Mouse (Mus musculus): ENCODE results near the gene Vps26b.
A peak's percentile ranks its signal among the peaks of the same experiment; 100 is the strongest.

Gene Vps26b

GRCm38 (mm10) chr9:26993118-26993517 lies 36.7 kb downstream of the Vps26b start:
- peak; percentile 26 for DNase-seq

- DNase-seq = no peak
Measured at GRCm38 (mm10) chr9:26990181-26990580, 39.7 kb downstream of the Vps26b start.

DNA sequence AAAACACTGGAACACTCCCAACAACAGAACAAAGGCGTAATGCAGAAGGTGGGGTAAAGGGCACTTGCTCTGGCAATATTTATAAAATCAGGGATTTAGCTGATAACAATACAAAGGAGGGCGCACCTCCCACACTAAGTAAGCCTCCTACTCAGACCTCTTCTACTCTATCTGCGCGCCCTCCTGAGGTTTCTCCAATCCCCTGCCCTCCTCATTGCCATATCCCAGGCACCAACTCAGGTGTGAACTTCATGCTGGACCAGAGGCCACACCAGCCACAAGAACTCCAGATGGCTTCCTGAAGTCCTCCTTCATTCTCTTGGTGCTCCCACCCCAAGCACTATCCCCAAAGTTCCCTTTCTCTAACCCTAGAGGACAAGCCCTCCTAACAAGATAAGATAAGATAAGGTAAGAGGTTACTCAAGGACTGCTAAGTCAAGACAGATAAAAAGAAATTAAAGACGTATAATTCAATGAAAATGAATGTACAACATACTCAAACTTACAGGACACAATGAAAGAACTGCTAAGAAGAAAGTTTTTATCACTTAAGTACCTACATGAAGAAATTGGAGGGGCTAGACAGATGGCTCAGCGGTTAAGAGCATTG lies 44.1 kb downstream of the Vps26b start:
- DNase-seq = no peak

DNA sequence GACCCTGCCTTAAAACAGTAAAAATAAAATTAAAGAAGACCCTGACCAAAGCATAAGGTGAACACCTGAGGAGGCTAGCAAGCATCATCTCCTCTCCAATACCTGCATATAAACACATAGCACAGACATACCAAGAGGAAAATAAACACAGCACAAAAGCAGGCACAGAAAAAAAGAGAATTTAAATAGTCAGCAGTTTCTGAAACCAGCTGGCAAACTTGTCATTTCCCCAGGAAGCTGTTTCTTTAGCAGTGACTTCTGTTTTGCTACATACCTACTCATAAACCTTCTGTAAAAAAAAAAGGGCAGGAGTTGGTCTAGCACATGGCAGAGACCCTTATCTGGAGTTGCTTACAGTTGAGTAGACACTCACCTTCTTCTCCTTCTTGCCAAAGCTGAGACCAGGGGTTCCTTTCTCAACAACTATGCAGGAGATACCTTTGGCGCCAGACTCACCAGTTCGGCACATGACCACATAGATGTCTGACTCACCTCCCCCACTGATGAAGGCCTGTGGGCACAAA lies 44.7 kb downstream of the Vps26b start:
- DNase-seq = no peak

DNA sequence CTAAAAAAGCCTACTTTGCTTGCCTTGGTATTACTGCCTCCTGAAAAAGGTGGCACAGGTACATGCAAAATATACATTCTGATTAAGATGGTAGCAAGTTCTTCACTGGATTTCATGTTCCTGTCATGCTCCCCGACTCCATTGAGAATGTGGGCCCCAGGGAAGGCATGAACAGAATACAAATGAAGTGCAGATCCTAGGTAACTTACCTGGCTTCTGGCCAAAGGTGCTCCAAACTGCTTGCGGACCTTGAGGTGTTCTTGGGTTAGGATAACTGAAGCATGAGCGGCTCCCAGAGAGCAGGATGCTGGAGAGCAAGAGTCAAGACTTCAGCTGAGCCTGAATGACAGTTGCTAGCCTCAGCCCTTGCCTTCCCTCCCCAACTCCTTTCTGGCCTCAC lies 51.1 kb downstream of the Vps26b start:
- no peak for DNase-seq

DNA sequence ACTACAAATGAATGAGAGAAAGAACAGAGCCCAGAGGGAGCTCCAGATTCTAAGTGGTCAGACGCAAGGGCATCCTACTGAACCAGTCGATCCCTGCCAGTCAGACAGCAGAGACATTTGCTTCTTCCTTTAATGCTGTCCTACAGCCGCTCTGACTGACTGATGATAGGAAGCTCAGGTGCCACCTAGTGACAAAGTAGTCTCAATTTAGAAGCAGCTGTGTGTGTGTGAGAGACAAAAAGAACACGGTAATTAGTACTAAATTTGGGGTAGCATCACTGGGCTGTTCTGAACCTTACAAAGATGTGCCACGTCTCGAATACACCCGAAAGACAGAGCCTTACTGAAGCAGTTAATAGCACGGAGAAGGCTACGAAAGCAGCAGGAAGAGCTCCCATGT lies 52.1 kb downstream of the Vps26b start:
- DNase-seq = no peak
